Mouse (Mus musculus): ENCODE measurements around the gene Tpcn2. TPM values are rescaled to one million over a fixed set of nuclear protein-coding genes. Genes with fewer than 3 reads are reported as not detected.

Gene Tpcn2
- polyA plus RNA-seq, 1 experiment from 2014 or later: 5.7 TPM

GRCm38 (mm10) chr7:145140656-145141055, 143.2 kb downstream of the Tpcn2 start:
- H3K27ac ChIP-seq (replicated peaks): no peak overlapping the region
- no peaks in the 10 kb centered on the region for H3K4me1 ChIP-seq
- no peaks in the 10 kb centered on the region for H3K36me3 ChIP-seq
- ATAC-seq (ENCODE audit: extremely low read depth, insufficient number of reproducible peaks, low FRiP score, low TSS enrichment): no peak
- WGBS: 46% methylated on average over 2 of the region's 2 CpGs
- no peak overlapping the region for H3K4me2 ChIP-seq
- peaks cover 9% of the 10 kb centered on the region; the same call in 1 of the 2 replicates for H3K9me3 ChIP-seq
- H3K27me3 ChIP-seq (replicated peaks): no peaks in the 10 kb centered on the region
- H3K4me3 ChIP-seq: no peak overlapping the region
- no peak overlapping the region for H3K9ac ChIP-seq

DNA sequence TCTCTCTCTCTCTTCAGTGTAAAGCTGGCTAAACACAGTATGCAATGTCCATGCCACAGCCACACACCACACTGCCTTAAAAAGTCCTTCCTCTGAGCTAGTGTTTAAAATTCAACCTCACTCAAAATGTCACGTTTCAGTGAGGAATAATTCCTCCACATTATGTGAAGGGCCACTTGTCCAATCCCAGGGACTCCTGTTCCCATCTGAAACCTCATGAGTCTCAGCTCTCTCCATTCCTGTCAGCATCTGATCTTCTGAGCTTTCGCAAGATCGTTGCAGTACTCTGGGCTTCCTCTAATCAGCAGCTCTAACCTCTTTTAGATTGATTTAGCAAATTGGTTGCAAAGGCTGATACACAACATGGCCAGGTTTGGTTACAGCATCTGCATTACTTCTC, 144.2 kb downstream of the Tpcn2 start:
- Histone ChIP-seq H3K4me1 (no peaks in the 10 kb centered on the region), H3K4me2 (no peak overlapping the region), H3K4me3 (no peak overlapping the region), H3K9ac (no peak overlapping the region), H3K36me3 (no peaks in the 10 kb centered on the region), H3K27me3 (replicated peaks) (no peaks in the 10 kb centered on the region), H3K9me3 (peaks cover 9% of the 10 kb centered on the region; the same call in 1 of the 2 replicates), H3K27ac (replicated peaks) (no peak overlapping the region)
- no peak for ATAC-seq (ENCODE audit: extremely low read depth, insufficient number of reproducible peaks, low FRiP score, low TSS enrichment)
- WGBS: 82% methylated on average over 3 of the region's 3 CpGs

- no peak overlapping the region for H3K9ac ChIP-seq
- H3K36me3 ChIP-seq: no peaks in the 10 kb centered on the region
- WGBS: 89% methylated on average over 1 of the region's 1 CpGs
- no peak overlapping the region for H3K4me2 ChIP-seq
- no peak overlapping the region for H3K4me3 ChIP-seq
- no peaks in the 10 kb centered on the region for H3K4me1 ChIP-seq
- H3K9me3 ChIP-seq: peaks cover 9% of the 10 kb centered on the region; the same call in 1 of the 2 replicates
- no peak overlapping the region for H3K27ac ChIP-seq (replicated peaks)
- ATAC-seq (ENCODE audit: extremely low read depth, insufficient number of reproducible peaks, low FRiP score, low TSS enrichment): no peak
- no peaks in the 10 kb centered on the region for H3K27me3 ChIP-seq (replicated peaks)
Observed at GRCm38 (mm10) chr7:145139100-145139499, 144.7 kb downstream of the Tpcn2 start.

DNA sequence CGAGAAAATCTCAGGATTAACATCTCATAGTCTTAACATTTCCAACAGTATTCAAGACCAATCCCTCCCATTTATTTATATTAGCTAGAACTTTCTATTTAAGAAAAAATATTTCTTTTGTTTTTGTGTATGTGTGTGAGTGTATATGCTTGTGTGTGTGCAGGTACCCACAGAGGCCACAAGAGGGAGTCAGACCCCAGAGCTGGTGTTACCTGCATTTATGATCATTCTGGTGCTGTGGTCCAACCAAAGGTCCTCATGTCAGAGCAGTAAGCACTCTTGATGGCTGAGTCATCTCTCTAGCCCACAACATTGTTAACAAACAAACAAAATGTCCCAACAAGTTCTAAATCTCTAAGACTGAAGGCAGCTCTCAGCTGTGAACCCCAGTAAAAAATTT, 145.9 kb downstream of the Tpcn2 start:
- WGBS: 65% methylated on average over 1 of the region's 1 CpGs
- H3K27me3 ChIP-seq (replicated peaks): no peaks in the 10 kb centered on the region

GRCm38 (mm10) chr7:145136831-145137230, 147.0 kb downstream of the Tpcn2 start:
- no peak overlapping the region for H3K9ac ChIP-seq
- no peaks in the 10 kb centered on the region for H3K27me3 ChIP-seq (replicated peaks)
- ATAC-seq (ENCODE audit: extremely low read depth, insufficient number of reproducible peaks, low FRiP score, low TSS enrichment): no peak
- peaks cover 9% of the 10 kb centered on the region; the same call in 1 of the 2 replicates for H3K9me3 ChIP-seq
- WGBS: 88% methylated on average over 4 of the region's 4 CpGs
- H3K4me3 ChIP-seq: no peak overlapping the region
- no peaks in the 10 kb centered on the region for H3K4me1 ChIP-seq
- H3K27ac ChIP-seq (replicated peaks): no peak overlapping the region
- H3K36me3 ChIP-seq: no peaks in the 10 kb centered on the region
- H3K4me2 ChIP-seq: no peak overlapping the region

More for the DNA sequence above, 145.9 kb downstream of the Tpcn2 start:
- Histone ChIP-seq H3K9ac (no peak overlapping the region), H3K4me1 (no peaks in the 10 kb centered on the region), H3K9me3 (peaks cover 9% of the 10 kb centered on the region; the same call in 1 of the 2 replicates), H3K36me3 (no peaks in the 10 kb centered on the region), H3K4me2 (no peak overlapping the region), H3K27ac (replicated peaks) (no peak overlapping the region), H3K4me3 (no peak overlapping the region)
- ATAC-seq (ENCODE audit: extremely low read depth, insufficient number of reproducible peaks, low FRiP score, low TSS enrichment): no peak

Other genes starting within 250 kb of the Tpcn2 start
- 0.16 and 0.29 TPM in 2 replicates for gene 1810010D01Rik, start 75.9 kb downstream of the Tpcn2 start, polyA plus RNA-seq (2015; fragmentation: Nextera tagmentation; extraction: Ambion mirVana)
- 0.23 and 0.25 TPM in 2 replicates for gene Mrgprf, start 16.8 kb upstream of the Tpcn2 start, polyA plus RNA-seq (2015; fragmentation: Nextera tagmentation; extraction: Ambion mirVana)
- gene Mrgprd, start 30.8 kb upstream of the Tpcn2 start, polyA plus RNA-seq (2015; fragmentation: Nextera tagmentation; extraction: Ambion mirVana): not detected in 2 replicates

All from heart, embryonic 13.5 days (tissue).